Mouse (Mus musculus) monocyte, adult 5-6 weeks (primary cell): ENCODE data around the gene Arfgap2. TPM values are rescaled to one million over a fixed set of nuclear protein-coding genes. Genes with fewer than 3 reads are reported as not detected.
"Not testable (repeated sequence)": the region's sequence is repeated elsewhere in the genome, so short reads cannot be mapped to it uniquely, and the experiment has no call there.

Source experiments
- ATAC-seq: fragments of 153-309, 156-312 bp; replicated peaks from 2 replicates; pipeline ENCODE4 v1.8.0; 2017; ENCODE audit warnings: mild to moderate bottlenecking; ENCODE audit not compliant: low TSS enrichment, insufficient number of reproducible peaks, severe bottlenecking, poor library complexity, low FRiP score
- total RNA-seq: library from RNA; stranded (forward); fragments of 200-1000, 200-491, 200-594 nt; gene quantifications from 3 replicates; pipeline ENCODE4 v1.2.3, GENCODE M21; 2017

Arfgap2 gene
- 34.0 to 45.8 TPM (median 35.3 TPM) in 3 replicates for total RNA-seq

GRCm38 (mm10) chr2:91264711-91265681 lies at the start of gene Arfgap2:
Gene Arfgap2 (plus strand): TSS chr2:91264974.
- ATAC-seq = peak; percentile 91

GRCm38 (mm10) chr2:91217032-91217431 lies 47.7 kb upstream of the Arfgap2 start:
- no peak for ATAC-seq

- ATAC-seq = no peak
Observed at GRCm38 (mm10) chr2:91220501-91220900, 44.3 kb upstream of the Arfgap2 start.

DNA sequence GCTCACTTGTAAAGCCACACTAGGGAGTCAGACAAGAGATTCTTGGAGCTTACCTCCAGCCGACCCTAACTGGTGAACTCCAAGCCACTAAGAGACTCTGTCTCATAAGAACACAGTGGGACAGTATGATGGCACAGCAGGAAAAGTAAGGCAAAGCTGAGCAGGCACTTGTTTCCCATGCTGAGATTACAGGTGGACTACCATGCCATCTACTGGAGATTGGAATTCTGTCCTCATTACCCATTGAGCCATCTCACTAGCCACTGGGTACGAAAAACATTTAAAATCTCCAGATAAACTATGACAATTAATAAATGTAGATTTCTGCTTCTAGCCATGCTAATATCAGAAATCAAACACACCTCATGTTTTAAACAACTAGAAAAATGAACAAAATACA lies 41.2 kb upstream of the Arfgap2 start:
- no peak for ATAC-seq

DNA sequence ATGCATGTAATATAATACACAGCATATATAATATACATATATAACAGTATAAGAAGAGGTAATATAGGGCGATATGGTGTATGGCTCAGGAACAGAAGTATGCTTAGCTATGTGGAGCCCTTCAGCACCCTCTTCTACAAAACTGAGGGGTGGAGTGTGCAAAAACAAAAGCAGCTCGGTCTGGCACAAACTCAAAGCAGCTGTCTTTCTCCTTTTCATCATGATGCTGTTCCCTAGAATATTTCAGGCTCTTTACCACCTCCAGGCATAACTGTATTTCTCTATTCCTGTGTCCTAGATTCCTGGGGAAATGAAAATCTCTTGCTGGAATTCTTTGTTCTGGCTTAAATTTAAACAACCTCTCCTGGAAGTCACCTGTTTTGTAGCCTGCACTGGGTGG lies 35.0 kb upstream of the Arfgap2 start:
- ATAC-seq = no peak

DNA sequence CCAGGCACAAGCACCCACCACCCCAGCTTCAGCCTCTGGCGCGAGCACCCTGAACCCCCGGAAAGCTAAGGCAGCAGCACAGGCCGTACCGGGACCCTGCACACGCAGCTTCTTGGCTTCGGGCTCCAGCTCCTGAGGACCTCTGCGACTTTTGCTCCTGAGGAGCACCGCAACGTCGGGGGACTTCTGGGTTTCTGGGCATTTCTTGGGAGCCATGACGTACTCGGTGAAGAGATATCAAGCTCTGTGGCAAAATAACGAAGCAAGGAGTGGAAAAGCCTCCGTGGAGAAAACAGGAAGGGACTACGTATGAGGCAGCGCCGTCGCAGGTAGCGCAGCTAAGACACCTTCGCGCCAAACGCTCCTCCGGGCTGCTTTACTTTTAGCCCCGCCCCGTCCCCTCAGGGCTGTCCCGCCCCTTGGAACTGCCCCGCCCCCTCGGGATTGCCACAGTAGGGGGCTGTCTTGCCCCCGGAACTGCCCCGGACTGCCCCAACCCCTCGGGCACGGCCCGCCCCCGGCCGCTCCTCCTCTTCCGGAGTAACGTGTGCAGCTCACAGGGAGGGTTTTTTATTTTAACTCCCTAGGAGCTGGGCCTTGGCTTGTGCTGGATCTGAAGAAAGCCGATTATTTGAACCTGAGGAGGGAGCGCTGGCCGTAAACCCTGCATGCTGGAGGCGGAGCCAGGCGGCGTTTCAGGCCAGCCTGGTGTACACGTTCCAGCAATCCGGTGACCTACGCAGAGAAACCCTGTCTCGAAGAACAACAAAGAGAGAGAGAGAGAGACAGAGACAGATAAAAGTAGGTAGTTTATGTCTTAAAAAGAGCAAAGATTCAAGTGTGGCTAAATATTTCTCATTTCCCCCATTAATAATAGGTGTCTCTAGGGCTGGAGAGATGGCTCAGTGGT lies 27.9 kb upstream of the Arfgap2 start, which contains the start of gene Ddb2:
Gene Ddb2, minus strand, starts transcription at position 382 of the 910 bp plus-strand sequence.
- ATAC-seq = peak; percentile 98

- ATAC-seq = not testable (repeated sequence)
Observed at GRCm38 (mm10) chr2:91237511-91238080, 27.2 kb upstream of the Arfgap2 start.

GRCm38 (mm10) chr2:91242547-91242946 lies 22.2 kb upstream of the Arfgap2 start:
- no peak for ATAC-seq

- no peak for ATAC-seq
Observed at GRCm38 (mm10) chr2:91243416-91243815, 21.4 kb upstream of the Arfgap2 start.

- ATAC-seq = no peak
Observed at GRCm38 (mm10) chr2:91244557-91245228, 20.1 kb upstream of the Arfgap2 start.

DNA sequence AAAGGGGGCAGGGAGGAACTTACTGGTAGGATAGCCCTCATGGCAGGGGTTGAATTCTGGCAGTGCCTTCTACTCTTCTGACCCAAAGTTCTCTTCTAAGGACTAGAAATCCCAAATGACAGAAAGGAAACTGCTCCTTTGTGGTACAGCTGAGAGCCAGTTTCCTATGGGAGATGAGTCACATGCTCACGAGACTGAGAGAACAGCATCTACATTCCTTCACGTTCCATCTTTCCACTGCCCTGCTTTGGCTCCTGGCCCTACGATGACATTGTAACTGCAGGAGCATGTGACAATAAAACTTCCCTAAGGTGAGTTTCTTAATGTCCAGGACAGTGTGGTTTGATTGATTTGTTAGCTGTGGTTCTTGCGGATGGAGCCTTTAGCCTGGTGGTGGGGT lies 16.4 kb upstream of the Arfgap2 start:
- ATAC-seq = no peak

DNA sequence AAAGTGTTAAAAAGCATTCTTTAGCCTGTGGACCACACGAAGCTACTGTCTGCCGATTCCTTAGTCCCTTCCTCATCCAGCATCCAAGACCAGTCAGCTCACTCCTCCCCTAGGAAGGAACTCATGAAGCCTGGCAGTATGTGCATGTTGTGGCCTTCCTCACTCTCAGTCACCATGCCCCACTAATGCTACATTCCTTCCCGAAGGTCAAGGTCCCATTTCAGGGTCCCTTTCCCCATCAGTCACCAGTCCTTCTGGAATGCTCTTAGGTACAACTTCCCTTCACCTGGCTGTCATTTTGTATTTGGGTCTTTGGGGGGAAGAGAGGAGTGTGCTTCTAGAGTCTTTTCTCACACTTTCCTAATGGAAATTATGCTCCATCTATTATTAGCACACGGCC lies 12.8 kb upstream of the Arfgap2 start:
- no peak for ATAC-seq

- no peak for ATAC-seq
Observed at GRCm38 (mm10) chr2:91252512-91252911, 12.3 kb upstream of the Arfgap2 start.

DNA sequence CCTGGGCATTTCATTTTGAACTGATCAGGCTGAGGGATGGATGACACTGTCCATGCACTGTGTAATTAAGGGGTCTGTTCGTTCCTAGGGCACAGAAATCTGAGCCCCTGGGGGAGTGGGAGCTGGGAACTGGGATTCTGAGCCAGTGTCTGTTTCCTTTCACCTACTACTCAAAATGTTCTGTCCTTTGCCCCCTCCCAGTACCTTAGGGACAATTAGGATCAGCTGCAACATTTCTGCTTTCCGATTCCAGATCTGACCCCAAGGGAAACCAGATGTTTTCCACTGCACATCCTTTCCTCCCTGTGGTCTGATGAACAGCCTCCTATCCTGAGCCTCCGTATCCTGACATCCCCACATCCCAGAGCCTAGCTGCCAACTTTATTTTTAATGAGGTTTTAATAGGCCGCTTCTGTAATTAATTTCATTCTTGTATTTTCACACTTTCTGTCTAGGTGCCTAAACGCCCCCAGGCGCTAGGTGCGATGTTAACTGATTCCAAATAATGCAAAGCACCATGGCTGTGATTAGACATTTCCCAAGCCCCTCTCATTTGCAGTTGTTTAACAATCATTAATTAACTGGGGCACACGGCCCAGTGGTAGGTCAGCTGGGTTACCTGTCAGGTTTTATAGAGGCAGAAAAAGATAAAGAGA lies 9.9 kb upstream of the Arfgap2 start:
- ATAC-seq = no peak

GRCm38 (mm10) chr2:91255661-91256150 lies 9.1 kb upstream of the Arfgap2 start, which contains the start of gene Pacsin3:
Gene Pacsin3 (plus strand): TSS chr2:91255954.
- no peak for ATAC-seq

GRCm38 (mm10) chr2:91256256-91257125 lies 8.3 kb upstream of the Arfgap2 start:
- no peak for ATAC-seq
